Mouse (Mus musculus) heart, embryonic 10.5 days (tissue): Measurements from ENCODE around the gene Anks1. TPM values are rescaled to one million over a fixed set of nuclear protein-coding genes. Genes with fewer than 3 reads are reported as not detected.
A peak's percentile ranks its signal among the peaks of the same experiment; 100 is the strongest.
"Not testable (repeated sequence)": the region's sequence is repeated elsewhere in the genome, so short reads cannot be mapped to it uniquely, and the experiment has no call there.

Experiments used
- DNase-seq: peaks from one replicate; pipeline ENCODE4 v3.0.0-alpha.2; 2017; ENCODE audit warnings: low spot score
- H3K27ac ChIP-seq: fragments of 300-500 bp; sonication (generic); 2 replicates; pipeline ENCODE4 v1.5.1; 2016; ENCODE audit warnings: mild to moderate bottlenecking
- H3K27me3 ChIP-seq: fragments of 300-500 bp; sonication (generic); 2 replicates; pipeline ENCODE4 v1.6.1; 2016; ENCODE audit warnings: mild to moderate bottlenecking; ENCODE audit not compliant: poor library complexity, insufficient read depth, severe bottlenecking
- H3K36me3 ChIP-seq: fragments of 300-500 bp; sonication (generic); 2 replicates; pipeline ENCODE4 v1.6.1; 2016; ENCODE audit warnings: mild to moderate bottlenecking, moderate library complexity
- H3K4me1 ChIP-seq: fragments of 300-500 bp; sonication (generic); 2 replicates; pipeline ENCODE4 v1.6.1; 2016; ENCODE audit warnings: mild to moderate bottlenecking
- H3K4me3 ChIP-seq: fragments of 300-500 bp; sonication (generic); 2 replicates; pipeline ENCODE4 v1.5.1; 2016; ENCODE audit warnings: mild to moderate bottlenecking, moderate library complexity
- H3K9me3 ChIP-seq: fragments of 300-500 bp; sonication (generic); 2 replicates; pipeline ENCODE4 v1.6.1; 2016; ENCODE audit warnings: mild to moderate bottlenecking, moderate library complexity
- WGBS: fragments of 180-500 bp; shearing (Covaris S2); methylation state at CpG from one replicate; pipeline ENCODE4 v1.1.7; 2016; 5-methylcytosine and 5-hydroxymethylcytosine counted together
- polyA plus RNA-seq: library from polyadenylated mRNA; unstranded; fragments of >200 nt; fragmentation: Nextera tagmentation; extraction: Ambion mirVana; gene quantifications from 2 replicates; pipeline ENCODE4 v1.2.1, GENCODE M21; 2016

Anks1 gene
- polyA plus RNA-seq, 1 experiment from 2014 or later, result 10.4 TPM

GRCm38 (mm10) chr17:27996320-27996719 lies 87.2 kb downstream of the Anks1 start:
- 82% methylated on average over 4 of the region's 4 CpGs for WGBS

GRCm38 (mm10) chr17:27997212-27997611 lies 88.1 kb downstream of the Anks1 start:
- Histone ChIP-seq H3K27me3 (no peaks in the 10 kb centered on the region), H3K4me1 (peaks cover 27% of the 10 kb centered on the region), H3K4me3 (no peak overlapping the region), H3K36me3 (peaks cover 33% of the 10 kb centered on the region), H3K27ac (no peak overlapping the region), H3K9me3 (no peaks in the 10 kb centered on the region)
- DNase-seq, result no peak
- whole genome bisulfite sequencing, result 76% methylated on average over 12 of the region's 12 CpGs

More at GRCm38 (mm10) chr17:27996320-27996719, 87.2 kb downstream of the Anks1 start:
- no peak for DNase-seq
- Histone ChIP-seq H3K27me3 (no peaks in the 10 kb centered on the region), H3K36me3 (peaks cover 33% of the 10 kb centered on the region), H3K27ac (no peak overlapping the region), H3K4me1 (peaks cover 26% of the 10 kb centered on the region), H3K4me3 (no peak overlapping the region), H3K9me3 (no peaks in the 10 kb centered on the region)

- H3K27me3 ChIP-seq, H3K9me3 ChIP-seq, H3K4me3 ChIP-seq, DNase-seq: not testable (repeated sequence)
- Histone ChIP-seq H3K27ac (0 out of 2 replicates have a peak overlapping the region, but pooled peaks have one; percentile 36), H3K36me3 (peaks cover 25% of the 10 kb centered on the region), H3K4me1 (peaks cover 18% of the 10 kb centered on the region)
- 78% methylated on average over 13 of the region's 13 CpGs for whole genome bisulfite sequencing
Observed at GRCm38 (mm10) chr17:27999683-28000273, 90.7 kb downstream of the Anks1 start.

DNA sequence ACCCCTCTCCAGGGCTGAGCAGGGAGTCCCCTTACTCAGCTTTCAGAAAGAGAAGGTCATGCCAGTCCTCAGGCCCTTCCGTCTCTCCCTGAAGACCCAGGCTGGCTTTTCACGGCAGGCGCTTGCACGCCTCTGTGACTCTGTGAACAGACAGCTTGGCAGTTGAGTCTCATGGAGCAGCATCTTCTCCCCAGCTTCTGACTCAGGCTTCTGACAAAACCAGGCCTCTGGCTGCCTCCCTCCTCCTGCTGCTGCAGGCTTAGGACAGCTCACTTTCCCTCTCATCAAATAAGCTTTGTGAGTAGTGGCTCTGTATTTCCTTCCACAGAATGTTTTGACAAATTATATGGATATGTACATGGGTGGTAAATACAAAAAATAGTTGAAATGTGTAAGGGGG lies 91.3 kb downstream of the Anks1 start:
- peaks cover 22% of the 10 kb centered on the region for H3K36me3 ChIP-seq
- H3K9me3 ChIP-seq, result no peaks in the 10 kb centered on the region
- H3K27me3 ChIP-seq, result no peaks in the 10 kb centered on the region
- no peak for DNase-seq
- H3K4me1 ChIP-seq, result peaks cover 16% of the 10 kb centered on the region
- no peak overlapping the region for H3K4me3 ChIP-seq
- peak overlapping the region; percentile 36; the same call in 1 of the 2 replicates for H3K27ac ChIP-seq
- WGBS, result 87% methylated on average over 4 of the region's 4 CpGs

DNA sequence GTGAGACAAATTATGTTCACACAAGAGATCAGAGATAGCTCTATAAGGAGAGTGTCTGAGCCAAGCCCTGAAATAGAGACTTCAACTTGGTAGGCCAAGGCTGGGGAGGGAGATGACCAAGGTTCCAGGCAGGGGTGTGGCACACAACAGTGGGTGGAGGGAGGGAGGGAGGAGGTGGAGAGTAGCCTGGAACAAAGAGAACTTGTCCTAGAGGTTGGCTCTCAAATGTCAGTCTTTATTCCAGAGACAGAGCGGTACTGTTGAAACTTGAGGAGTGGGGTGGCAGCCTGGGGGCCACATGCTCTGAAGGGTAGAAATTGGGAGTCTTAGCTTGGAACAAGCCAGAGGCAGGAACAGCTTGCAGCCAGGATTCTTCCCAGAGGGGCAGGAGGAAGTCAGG lies 91.7 kb downstream of the Anks1 start:
- H3K4me3 ChIP-seq, result no peak overlapping the region
- 81% methylated on average over 1 of the region's 1 CpGs for WGBS
- no peak overlapping the region for H3K27ac ChIP-seq
- H3K4me1 ChIP-seq, result peaks cover 16% of the 10 kb centered on the region
- no peak for DNase-seq
- H3K36me3 ChIP-seq, result peaks cover 20% of the 10 kb centered on the region
- H3K27me3 ChIP-seq, result no peaks in the 10 kb centered on the region
- H3K9me3 ChIP-seq, result no peaks in the 10 kb centered on the region

DNA sequence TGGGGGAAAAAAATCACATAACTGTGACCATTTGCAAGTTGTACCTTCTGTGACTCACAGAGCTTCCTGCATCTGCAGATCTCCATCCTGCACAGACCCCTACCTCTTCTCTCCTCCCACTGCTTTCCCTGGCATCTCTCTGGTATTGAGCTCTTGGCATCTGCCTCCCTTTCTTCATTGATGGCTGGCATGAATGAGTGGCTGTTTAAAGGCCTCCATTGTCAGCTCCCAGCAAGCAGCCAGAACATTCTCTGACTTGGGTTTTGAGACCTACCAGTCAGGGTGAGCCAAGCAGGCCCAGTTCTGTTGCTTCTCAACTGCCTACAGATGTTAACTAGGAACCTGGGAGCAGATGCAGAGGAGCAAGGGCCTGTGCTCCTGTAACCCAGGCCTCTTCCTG lies 96.3 kb downstream of the Anks1 start:
- DNase-seq, result no peak
- H3K4me3 ChIP-seq, result no peak overlapping the region
- H3K36me3 ChIP-seq, result peaks cover 8% of the 10 kb centered on the region; the same call in 1 of the 2 replicates
- peaks cover 53% of the 10 kb centered on the region for H3K4me1 ChIP-seq
- no peaks in the 10 kb centered on the region for H3K9me3 ChIP-seq
- no peaks in the 10 kb centered on the region for H3K27me3 ChIP-seq
- no peak overlapping the region for H3K27ac ChIP-seq

- WGBS, result 84% methylated on average over 8 of the region's 8 CpGs
- no peaks in the 10 kb centered on the region for H3K27me3 ChIP-seq
- H3K27ac ChIP-seq, result peak overlapping the region; percentile 89
- no peak overlapping the region for H3K4me3 ChIP-seq
- H3K36me3 ChIP-seq, result peaks cover 8% of the 10 kb centered on the region; the same call in 1 of the 2 replicates
- DNase-seq, result no peak
- H3K4me1 ChIP-seq, result peaks cover 56% of the 10 kb centered on the region
- H3K9me3 ChIP-seq, result no peaks in the 10 kb centered on the region
Observed at GRCm38 (mm10) chr17:28006208-28006607, 97.1 kb downstream of the Anks1 start.

DNA sequence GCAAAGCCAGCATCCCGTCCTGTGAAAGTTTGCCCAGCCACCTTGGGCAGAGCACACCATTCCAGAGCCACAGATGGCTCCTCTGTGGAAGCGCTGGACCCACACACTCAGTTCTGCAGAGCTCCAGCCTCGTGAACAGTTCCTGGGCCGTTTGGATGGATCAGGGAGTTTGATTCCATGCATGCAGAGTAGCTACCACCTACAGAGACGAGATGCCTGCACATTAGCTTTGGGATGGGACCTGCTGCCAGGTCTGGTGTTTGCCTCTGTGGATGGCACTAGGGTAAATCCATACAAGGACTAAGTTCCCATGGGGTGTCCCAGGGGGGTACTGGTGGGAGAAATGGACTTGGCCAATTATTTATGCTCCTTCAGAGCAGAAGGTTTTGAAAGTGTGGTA lies 97.5 kb downstream of the Anks1 start:
- 74% methylated on average over 5 of the region's 5 CpGs for WGBS

DNA sequence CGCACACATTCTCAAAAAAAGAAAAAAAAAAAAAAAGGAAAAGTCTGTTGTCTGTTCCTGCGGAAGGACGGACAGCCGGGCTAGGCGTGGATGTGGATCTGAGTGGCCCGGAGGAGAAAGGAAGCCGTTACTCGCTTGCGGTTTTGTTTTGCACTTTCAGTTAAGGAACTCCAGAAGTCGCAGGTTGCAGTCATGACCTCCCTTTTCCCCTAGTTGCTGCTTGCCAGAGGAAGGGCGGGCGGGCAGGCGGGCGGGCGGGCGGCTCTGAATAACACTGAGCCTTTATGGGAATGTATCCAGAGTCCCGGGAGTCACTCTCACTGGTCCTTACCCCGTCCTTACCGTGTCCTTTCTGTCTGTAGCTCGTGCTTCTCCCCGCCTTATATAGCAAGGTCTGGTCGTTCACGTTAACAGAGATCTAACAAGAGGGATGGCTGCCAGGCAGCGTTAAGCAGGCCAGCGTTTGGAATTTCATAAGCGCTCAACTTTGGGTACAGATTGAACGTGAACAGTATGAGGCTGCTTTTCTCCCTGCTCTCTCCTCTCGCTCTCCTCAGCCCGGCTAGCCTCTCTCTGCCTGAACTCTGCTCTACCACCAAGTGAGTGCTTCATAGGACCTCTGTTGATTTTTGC lies 98.2 kb downstream of the Anks1 start:
- H3K4me1 ChIP-seq, result peaks cover 59% of the 10 kb centered on the region
- 31% methylated on average over 29 of the region's 29 CpGs for WGBS
- no peak for DNase-seq

More for the DNA sequence above, 97.5 kb downstream of the Anks1 start:
- Histone ChIP-seq H3K4me3 (no peak overlapping the region), H3K27me3 (no peaks in the 10 kb centered on the region), H3K9me3 (no peaks in the 10 kb centered on the region), H3K36me3 (peaks cover 9% of the 10 kb centered on the region; the same call in 1 of the 2 replicates), H3K4me1 (peaks cover 56% of the 10 kb centered on the region), H3K27ac (peak overlapping the region; percentile 89)
- DNase-seq, result no peak

DNA sequence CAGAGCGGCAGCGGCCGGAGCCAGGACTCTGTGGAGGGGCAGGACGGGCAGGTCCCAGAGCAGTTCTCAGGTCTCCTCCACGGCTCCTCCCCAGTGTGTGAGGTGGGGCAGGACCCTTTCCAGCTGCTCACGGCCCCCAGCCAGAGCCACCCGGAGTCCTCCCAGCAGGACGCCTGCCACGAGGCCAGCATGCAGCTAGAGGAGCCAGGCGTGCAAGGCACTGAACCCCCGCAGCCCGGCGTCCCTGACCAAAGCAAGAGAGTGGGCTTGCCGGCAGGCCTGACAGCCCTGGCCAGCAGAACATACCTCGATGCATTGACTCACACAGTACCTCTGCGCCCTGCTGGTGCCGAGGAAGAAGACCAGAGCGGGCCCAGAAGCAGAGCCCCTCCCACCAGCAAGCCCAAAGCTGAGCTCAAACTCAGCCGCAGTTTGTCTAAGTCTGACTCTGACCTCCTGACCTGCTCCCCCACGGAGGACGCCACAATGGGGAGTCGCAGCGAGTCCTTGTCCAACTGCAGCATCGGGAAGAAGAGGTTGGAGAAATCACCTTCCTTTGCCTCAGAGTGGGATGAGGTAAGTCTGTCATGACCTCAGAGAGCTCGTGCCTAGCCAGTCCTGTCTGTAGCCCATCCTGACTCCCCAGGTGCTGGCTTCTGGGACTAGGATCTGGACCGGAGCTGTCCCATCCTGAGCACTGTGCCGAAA lies 98.9 kb downstream of the Anks1 start:
- 37% methylated on average over 27 of the region's 27 CpGs for WGBS
- no peak for DNase-seq
- peak overlapping the region; percentile 44 for H3K4me3 ChIP-seq
- H3K36me3 ChIP-seq, result peaks cover 9% of the 10 kb centered on the region; the same call in 1 of the 2 replicates
- no peaks in the 10 kb centered on the region for H3K27me3 ChIP-seq
- peaks cover 64% of the 10 kb centered on the region for H3K4me1 ChIP-seq
- H3K9me3 ChIP-seq, result no peaks in the 10 kb centered on the region
- H3K27ac ChIP-seq, result peak overlapping the region; percentile 89

More for the DNA sequence above, 98.2 kb downstream of the Anks1 start:
- no peaks in the 10 kb centered on the region for H3K9me3 ChIP-seq
- peaks cover 9% of the 10 kb centered on the region; the same call in 1 of the 2 replicates for H3K36me3 ChIP-seq
- H3K4me3 ChIP-seq, result peak overlapping the region; percentile 44
- H3K27ac ChIP-seq, result peak overlapping the region; percentile 89
- no peaks in the 10 kb centered on the region for H3K27me3 ChIP-seq

DNA sequence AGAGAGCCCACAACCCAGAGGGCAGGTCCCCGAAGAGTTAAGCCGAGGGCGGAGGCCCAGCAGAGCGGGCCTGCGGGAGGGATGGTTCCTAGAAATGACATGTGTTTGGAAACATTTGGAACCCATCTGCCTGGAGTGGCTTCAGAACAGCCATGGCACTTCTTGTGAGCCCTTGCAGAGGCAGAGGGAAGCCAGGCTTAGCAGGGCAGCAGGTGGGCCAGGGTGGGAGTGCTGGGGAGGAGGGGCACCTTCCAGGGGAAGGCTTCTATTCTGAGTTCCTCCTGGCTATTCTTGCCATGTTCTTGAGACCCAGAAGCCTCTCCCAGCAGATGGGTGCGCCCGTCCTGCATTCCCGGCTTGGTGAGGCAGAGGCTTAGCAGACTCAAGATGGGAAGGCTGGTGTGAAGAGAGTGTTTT lies 99.5 kb downstream of the Anks1 start:
- peaks cover 9% of the 10 kb centered on the region; the same call in 1 of the 2 replicates for H3K36me3 ChIP-seq
- no peaks in the 10 kb centered on the region for H3K9me3 ChIP-seq
- WGBS, result 73% methylated on average over 8 of the region's 8 CpGs
- peak overlapping the region; percentile 44; the same call in 1 of the 2 replicates for H3K4me3 ChIP-seq
- peaks cover 70% of the 10 kb centered on the region for H3K4me1 ChIP-seq
- H3K27ac ChIP-seq, result peak overlapping the region; percentile 89
- DNase-seq, result no peak
- H3K27me3 ChIP-seq, result no peaks in the 10 kb centered on the region

DNA sequence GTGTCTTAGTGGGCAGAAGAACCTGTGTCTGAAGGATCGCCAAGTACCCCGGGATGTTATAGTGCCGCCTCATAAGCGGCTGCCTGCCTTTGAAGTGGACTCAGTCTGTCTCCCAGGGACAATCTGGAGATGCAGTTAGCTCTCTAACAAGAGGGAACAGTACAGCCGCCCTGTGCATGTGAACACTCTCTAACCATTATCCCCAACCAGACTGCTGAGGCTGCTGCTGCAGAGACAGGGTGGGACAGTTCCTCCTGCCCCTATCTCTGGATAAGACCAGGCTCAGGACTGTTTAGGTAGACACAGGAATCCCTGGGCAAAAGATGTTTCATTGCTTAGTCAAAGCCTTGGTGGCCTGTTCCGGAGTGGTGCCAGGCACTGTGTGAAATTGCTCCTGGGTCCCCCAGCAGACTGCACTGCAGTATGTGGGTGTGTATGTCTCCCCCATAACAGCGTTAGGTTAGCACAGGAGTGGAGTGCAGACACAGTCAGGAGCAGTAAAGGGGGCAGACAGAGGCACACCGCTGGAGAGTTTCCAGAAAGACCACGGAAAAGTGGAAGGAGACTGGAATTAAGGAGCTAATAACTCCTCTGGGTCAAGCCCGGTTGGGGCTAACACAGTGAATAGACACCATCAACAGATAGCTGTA lies 100.1 kb downstream of the Anks1 start:
- 88% methylated on average over 10 of the region's 10 CpGs for WGBS
- Histone ChIP-seq H3K27ac (0 out of 2 replicates have a peak overlapping the region, but pooled peaks have one; percentile 30), H3K4me3 (no peak overlapping the region), H3K36me3 (peaks cover 9% of the 10 kb centered on the region; the same call in 1 of the 2 replicates), H3K27me3 (no peaks in the 10 kb centered on the region), H3K4me1 (peaks cover 75% of the 10 kb centered on the region), H3K9me3 (no peaks in the 10 kb centered on the region)
- DNase-seq, result no peak
